Mouse (Mus musculus): ENCODE data around the gene Hoxa9.

Gene Hoxa9

DNA sequence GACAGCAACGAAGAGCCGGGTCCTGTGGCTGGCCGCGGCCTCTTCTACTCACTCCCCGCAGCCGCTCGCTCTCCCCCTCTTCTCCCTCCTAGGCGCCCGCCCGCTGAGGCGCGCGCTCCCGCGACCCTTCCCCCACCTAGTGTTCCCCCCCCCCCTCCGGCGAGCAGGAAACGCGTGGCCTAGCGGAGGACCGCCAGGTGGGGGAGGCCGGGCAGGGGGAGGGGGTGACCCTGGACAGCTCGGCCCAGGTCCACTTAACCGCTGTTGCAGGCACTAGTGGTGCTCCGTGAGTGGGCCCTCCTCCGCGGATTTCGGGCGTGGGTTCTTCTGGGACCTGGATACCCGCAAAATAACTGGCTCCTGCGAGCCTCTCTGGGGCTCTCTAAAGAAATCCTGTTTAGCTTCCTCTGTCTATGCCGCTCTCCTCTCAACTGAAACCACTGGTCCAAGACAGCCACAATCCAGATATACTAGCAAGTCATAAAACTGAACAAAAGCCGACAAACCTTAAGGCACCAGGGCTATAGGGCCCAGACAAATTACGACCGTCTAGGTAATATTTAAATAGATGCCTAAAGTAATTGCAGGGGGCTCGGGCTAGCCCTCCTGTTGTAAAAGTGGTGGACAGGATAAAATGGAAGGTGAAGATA lies at the start of gene Hoxa9:
Hoxa9 (minus strand) TSS at position 574 of the 650 bp plus-strand sequence.
- DNase-seq (ENCODE audit: low spot score), result no peak

DNA sequence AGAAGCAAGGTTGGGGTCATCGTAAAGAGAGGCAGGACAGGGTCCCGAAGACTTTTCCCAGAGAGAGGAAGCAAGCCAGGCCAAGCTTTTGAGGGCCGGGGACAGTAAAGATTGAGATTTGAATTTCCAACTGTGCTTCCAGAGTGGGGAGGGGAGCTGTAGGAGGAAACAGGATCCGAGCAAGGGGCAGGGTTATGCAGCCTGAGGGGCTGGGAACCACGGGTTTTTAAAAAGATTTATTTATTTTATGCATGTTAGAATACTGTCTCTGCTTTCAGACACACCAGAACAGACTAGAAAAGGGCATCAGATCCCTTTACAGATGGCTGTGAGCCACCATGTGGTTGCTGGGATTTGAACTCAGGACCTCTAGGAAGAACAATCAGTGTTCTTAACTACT lies 46.0 kb upstream of the Hoxa9 start:
- no peak for DNase-seq (ENCODE audit: low spot score)

DNA sequence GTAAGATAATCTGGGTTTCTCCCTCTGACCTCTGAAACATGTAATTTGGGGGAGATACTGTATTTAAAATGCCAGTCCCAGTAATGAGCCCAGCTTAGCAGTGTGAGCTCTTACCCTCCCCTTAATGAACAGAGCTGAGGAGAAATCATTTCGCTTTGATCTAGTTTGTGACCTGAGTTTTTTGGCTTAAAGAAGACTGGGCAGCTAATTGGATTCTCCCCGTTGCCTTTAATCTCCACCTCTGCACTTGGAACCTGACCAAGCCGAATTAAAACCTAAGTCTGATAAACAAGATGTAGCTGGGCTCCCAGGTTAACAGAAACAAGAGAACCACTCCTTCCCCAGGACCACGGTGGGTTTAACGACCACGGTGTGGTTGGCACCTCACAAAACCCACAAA lies 45.5 kb upstream of the Hoxa9 start:
- no peak for DNase-seq (ENCODE audit: low spot score)

DNA sequence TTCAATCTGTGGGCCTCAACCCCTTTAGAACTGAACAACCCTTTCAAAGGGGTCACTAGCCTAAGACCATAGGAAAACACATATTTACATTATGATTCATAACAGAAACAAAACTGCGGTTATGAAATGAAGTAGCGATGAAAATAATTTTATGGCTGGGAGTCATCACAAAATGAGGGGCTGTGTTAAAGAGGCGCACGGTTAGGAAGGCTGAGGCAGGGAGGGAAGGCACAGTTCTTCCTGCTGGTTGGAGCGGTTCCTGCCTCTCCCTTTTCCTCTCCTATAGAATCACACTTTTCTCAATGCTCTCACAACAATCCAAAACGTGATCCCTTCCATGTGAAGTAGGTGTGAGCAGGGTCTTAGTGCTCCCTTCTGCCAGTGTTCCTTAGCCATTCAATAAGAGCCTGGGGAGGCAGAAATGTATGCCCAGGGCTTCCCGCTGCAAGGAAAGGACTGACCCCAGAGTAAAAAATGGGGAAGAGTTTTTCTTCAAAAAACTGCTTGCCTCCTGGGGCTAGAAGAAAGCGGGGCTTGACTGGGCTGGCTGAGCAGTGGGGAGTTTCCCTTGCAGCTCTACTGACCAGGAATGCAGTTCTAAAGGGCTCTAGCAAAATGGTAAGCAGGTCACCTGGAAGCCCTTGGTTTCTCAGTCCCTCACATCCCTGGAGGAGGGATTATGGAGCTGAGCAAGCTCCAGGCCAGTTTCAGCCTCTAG lies 44.8 kb upstream of the Hoxa9 start:
- DNase-seq (ENCODE audit: low spot score), result no peak

DNA sequence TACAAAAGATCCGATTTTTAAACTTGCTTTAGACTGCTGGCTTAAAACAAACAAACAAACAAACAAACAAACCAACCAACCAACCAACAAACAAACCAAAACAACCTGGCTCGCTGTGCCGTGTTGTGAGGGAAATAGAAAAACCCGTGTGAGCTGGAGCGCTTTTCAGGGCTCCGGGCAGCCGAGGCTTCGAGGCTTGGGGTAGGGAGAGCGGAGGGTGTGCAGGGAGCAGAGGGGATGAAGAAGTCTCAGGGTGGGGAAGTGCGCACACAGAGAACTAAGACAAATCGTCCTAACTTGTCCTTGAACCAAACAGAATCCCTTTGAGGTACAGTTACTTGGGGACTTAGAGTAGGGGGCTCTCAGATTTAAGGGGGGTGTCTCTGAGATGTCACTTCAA lies 43.7 kb upstream of the Hoxa9 start:
- no peak for DNase-seq (ENCODE audit: low spot score)

DNA sequence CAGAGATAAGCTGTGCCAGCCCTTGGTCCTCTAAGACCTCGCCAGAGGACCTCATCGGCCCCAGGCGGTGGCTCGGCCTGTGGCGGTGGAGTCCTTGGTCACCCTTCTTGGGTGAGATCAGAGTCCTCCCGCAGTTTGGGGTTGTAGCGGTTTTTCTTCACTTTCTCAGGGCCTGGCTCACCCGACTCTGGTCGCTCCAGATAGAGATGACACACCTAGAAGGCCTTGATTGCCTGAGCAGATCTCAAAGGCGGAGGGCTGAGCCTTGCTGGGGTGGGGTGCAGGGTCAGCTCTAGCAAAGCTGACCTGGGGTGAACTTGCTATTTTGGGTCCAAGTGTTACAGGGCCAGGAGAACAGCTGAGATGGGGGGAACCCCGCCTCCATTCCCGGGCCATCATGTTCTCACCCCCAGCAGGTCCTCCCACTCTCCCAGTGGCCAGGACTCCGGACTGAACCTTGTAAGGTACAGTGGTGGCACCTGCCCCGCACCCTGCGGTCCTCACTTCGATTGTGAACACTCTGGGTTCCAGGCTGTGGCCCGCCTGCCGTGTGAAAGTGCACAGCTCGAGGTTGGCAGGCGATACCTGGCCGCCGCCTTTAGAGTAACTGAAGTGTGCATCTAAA lies 42.9 kb upstream of the Hoxa9 start:
- no peak for DNase-seq (ENCODE audit: low spot score)

DNA sequence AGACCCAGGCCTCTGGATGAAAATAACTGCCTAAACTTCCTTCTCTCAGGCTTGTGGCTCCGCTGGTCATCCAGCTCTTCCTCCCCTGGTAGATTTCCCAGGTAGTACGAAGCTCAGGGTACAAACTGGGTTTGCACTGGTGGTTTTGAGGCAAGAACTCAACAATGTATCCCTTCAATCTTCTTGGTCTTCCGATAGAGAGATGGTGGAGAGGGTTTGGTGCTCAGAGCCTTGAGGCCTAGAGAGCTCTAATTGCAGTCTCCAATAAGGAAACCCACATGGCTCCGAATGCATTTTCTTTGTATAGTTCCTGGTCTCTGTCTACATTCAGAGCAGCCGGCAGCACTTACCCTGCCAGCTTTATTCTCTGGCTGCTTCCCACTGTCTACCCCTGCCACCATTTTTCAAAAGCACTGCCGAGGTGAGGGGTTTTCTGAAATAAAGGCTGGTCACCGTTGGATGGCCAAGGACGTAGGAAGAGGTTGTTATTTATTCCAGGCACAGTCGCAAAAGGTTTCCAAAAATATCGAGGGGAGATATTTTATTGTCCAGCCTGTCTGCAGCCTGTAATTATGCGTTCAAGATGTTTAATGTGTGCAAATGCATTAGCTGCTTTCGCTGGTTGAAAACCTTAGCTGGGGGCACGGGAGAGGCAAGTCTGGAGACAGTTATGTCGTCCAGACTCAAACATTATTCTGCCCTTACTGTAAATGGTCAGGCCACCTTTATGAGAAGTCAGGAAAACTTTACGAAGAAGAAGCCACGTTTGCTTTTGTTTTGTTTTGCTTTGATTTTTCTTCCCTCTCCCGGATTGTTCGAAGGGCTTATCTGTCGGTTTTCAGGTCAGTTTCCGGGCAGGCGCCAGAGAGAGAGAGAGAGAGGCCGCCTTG lies 42.1 kb upstream of the Hoxa9 start:
- no peak for DNase-seq (ENCODE audit: low spot score)

DNA sequence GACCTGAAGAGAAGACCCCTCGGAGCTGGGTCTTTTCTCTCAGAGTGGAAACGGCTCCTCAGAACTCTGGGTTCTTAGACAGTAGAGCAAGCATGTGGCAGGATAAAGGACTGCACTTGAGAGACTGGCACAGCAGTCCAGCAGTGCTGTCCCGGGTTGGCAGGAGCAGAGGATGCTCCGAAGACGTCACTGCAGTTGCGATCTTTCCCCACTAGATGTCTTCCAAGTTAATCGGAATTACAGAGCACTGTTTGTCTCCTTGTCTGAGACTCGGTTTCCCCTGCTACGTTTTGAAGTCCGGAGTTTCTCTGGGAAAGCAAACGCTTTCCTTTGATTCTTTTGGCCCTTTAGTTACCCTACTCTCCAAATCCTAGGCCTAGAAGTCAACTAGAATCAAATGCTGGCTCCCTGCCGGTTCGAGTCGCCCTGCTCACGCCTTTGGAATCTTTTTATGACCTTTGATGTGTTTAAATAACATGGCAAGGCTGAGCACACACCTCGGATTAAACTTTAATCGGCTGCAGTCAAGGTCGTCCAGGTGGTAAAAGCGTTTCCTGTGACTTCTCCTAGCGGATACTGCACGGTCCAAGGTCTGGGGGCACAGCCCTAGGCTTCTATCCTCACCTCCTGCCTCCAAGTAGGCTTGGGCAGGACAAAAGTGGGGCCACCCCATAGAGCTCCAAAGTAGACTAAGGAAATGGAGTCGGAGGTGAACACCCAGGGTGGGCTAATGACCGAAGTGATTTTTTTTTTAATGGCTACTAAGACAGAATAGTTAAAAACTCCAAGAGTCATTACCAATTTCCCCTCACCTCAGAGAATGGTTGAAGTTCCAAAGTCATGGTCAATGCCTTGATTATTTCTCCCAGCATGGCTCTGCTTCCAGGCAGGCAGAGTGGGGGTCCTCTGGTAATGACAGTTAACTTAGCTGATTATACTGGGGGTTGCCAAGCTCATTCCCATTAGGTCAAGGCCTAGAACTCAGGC lies 39.9 kb upstream of the Hoxa9 start:
- DNase-seq (ENCODE audit: low spot score), result peak; percentile 73

DNA sequence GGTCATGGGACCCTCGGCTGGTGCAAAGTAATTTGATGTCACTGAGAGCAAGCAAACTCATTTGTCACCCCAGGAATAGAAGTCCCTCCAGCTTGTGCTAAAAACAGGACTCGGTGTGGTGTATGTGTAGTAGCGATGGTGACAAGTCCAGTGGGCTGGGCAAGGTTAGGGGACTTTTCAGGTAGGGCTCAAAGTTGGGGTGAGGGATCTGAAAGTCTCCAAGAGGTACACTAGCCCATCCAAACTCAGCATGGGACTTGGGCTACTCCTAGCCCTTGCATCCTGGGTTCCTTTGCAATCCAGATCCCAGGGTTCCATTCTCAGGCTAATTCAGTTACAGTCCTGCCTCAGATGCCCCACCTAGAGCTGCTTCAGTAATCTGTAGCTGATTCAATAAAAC lies 37.9 kb upstream of the Hoxa9 start:
- DNase-seq (ENCODE audit: low spot score), result no peak

DNA sequence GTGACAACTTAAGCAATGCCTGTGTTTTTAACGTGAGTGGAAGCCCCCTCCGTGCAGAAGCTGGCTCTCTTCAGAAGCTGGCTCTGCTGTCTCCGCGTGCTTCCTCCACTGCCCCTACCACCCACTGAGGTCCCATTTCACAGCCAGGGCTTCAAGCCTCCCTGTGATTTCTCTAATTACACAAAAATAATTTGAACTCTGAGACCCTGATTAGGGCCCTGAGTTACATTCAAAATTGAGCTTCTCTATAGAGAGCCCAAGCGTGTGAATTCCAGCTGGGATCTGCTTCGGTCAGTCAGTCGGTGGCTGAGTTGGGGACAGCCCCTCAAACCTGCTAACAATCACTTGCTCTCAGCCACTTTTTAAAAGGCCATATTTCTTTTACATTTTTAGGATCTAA lies 37.5 kb upstream of the Hoxa9 start:
- DNase-seq (ENCODE audit: low spot score), result no peak

DNA sequence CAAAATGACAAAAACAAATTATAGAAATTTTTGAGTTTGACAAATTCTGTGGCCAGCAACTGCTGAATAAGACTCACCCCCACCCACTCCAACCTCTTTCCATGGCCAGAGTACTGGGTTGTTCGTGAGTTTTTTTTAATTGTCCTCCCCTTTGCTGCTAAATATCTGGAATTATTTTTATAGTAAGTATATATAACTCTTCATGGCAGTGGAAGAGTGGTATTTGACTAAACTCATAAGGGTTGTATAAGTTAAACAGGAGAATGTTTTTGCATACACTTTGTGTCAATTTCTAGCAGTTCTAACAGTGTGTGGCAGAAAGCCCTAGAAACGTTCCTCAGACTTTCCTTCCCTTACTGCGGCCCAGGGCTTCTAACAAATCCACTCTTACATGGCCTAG lies 36.8 kb upstream of the Hoxa9 start:
- no peak for DNase-seq (ENCODE audit: low spot score)

DNA sequence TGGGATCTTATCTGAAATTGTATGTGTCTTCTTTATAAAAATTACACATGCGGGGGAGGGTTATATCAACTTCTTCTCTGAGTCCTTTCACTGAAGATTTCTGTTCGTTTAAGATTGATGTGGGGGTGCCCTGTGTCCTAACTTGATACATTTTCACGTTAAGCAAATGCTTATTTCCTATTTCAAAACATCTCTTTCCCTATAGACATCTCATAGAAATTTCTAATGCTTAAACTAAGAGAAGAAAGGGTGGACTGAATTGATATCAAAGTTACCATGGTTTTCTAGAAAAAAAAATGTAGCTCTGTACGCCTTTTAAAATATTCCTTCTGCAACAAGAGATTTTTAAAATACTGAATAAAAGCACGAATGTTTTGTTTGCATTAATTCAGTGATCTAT lies 36.3 kb upstream of the Hoxa9 start:
- DNase-seq (ENCODE audit: low spot score), result no peak

DNA sequence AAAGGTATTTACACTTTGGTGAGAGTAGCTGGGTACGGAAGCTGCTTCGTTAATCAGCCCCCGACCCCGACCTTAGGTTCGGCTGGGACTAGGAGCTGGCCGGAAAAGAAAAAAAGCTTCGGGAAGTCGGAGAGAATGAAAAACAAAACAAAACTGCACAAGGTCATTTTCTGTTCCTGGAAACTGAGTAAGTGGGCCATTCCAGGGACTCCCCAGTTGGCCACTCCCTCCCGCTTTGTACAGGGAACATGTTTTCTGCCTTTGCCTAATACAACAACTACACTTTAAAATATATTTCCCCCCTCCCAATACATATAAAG lies 35.7 kb upstream of the Hoxa9 start:
- DNase-seq (ENCODE audit: low spot score), result no peak

DNA sequence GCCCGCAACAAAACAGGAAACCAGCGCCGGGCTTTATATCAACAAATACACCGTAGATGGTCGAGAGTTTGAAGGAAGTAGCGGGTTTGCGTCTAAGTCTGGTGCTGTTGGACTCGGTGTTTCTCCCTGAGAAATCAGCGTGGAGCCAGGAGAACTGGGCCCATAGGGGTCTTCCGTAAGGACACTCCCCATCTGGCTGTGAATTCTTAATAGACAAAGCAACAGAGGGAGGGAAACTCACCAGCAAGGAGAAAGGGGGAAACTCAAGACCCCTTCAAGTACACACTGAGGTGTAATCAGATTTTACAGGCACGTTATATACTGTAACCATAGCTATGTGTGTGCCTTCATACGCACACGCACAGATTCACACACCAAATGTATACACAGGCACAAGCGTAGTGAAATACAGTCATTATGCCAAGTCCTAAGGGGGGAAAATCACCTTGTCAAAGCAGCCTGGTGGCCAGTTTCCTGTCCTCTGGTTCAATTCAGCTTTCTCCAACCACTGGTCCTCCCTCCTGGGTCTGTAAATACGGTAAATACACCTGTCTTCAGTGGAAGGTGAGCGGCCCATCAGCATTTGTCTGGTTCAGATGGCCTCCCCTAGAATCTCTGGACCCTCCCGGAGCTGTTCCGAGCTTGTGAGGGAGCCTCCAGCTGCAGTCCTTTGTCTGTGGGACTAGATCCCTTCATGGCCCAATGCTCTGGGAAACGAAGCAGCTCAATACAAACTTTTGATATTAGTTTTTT lies 35.2 kb upstream of the Hoxa9 start:
- DNase-seq (ENCODE audit: low spot score), result no peak

DNA sequence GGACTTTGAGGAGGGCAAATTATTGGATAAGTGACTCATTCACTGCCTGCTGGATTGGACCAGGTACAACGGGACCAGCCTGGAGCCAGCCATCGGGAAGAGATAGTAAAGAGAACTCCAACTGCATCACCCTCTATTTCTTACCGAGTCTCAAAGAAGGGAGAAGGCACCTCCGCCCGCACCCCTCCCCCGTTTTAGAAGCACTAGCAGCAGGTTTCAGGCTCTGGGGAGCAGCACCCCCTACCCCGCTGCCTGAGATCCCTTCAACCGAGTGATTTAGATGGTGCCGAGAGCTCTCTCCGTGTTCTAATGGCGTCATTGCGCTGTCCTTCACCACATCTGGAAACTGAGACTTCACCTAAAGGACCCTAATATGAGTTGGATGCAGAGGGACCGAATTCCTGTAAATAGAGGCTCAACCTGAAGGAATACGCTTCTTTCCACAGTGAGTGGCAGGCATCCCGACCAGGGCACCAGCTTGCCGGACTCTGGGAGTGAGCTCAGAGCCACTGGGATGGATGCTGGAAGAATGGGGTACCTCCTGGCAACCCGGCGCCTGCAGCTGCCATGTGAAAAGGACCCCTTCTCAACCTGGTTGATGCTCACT lies 34.5 kb upstream of the Hoxa9 start:
- DNase-seq (ENCODE audit: low spot score), result no peak

DNA sequence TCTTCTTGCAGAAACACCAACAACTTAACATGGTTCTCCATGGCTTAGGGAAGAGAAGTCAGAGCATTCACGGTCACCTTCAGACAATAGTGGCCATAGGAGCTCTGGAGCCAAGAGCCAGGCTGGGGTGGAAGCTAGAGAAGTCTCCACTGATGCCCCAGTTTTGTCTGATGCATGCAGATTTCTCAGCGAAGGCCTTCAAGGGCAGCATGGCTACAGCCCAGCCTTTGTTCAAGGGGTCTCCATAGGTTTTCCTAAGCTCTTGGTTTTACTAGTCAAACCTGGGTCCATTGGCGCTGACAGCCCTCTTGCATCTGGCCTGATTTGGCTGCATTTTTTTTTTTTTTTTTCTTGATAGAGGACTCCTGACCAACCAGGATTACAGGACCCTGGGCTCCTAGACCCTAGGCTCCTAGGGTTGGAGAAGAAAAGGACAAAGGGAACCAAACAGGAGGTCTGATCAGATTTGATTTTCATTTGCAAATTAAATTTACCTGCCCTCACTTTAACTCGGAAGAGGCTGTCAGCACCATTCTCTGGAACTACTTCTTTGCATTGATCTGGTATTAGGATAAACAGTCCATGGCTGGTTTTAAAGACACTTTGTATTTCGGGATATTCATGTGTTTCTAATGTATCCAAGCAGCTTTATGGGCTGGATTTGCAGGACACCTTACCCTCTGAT lies 33.4 kb upstream of the Hoxa9 start:
- no peak for DNase-seq (ENCODE audit: low spot score)

DNA sequence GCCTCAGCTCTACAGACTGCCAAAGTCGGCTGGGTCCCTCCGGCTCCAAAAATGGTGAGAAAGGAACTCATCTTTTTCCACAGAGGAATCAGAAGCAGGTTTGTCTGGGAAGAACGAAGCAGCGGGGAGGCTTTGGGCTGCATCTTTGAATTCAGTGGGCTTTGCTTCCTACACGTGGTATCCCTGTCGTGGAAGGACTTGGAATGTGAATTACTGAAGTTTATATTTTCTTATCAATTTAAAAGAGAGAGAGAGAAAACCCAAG lies 32.4 kb upstream of the Hoxa9 start:
- no peak for DNase-seq (ENCODE audit: low spot score)

DNA sequence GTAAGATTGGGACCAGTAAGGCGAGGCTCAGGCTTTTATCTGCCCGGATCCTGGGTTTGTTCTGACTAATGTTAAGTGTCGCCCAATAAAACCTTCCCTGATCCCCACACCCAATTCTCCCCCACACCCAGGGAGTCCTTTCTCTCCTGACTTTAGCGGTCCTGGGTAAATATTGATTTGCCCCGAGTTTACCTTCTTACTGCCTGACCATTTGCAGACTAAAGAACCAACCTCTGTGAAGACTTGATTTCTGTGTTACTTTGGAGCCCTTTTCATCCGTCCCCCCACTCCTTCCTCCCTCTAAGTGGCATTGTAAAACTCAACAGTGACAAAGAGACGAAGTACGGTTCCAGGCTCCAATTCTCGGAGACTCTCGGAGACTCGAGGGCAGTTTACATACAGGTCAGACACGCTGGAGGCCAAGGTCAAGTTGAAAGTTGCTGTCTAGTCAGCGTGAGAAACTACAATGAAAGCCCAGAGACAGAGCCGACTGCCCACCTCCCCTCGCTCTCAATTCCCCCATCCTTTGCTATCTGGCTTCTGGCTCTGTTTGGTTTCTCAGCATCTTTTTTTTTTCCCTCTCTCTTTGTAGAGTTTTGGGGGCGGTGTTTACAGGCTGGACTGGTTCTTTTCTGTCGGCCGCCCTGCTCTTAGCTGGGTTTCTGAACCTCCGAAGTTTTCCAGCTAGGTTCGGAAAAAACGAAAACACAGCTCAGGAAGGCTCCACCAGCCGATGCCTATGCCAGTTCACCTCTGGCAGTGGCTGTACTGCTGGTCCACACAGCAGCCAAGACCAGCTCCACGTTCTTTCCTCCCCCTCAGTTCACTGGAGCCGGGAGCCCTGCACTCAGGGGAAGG lies 31.8 kb upstream of the Hoxa9 start:
- DNase-seq (ENCODE audit: low spot score), result no peak

Measured in urinary bladder, postnatal 25 days (tissue).